Mouse (Mus musculus) limb, embryonic 12.5 days (tissue): ENCODE measurements around the gene Ate1. TPM values are rescaled to one million over a fixed set of nuclear protein-coding genes. Genes with fewer than 3 reads are reported as not detected.
"Not testable (repeated sequence)": the region's sequence is repeated elsewhere in the genome, so short reads cannot be mapped to it uniquely, and the experiment has no call there.

Experiments
- ATAC-seq: fragments of 200-750 bp; cut with Nextera tagmentation; 2 replicates; pipeline ENCODE4 v1.8.0; 2017; ENCODE audit warnings: low read depth, moderate TSS enrichment; ENCODE audit not compliant: insufficient number of reproducible peaks, insufficient read depth, low FRiP score, low TSS enrichment
- H3K27ac ChIP-seq: fragments of 300-500 bp; sonication (generic); 2 replicates; pipeline ENCODE4 v1.5.1; 2016; ENCODE audit warnings: mild to moderate bottlenecking, moderate library complexity
- H3K27me3 ChIP-seq: fragments of 300-500 bp; sonication (generic); 2 replicates; pipeline ENCODE4 v1.6.1; 2016; ENCODE audit warnings: mild to moderate bottlenecking, moderate library complexity
- H3K36me3 ChIP-seq: fragments of 300-500 bp; sonication (generic); 2 replicates; pipeline ENCODE4 v1.6.1; 2016; ENCODE audit warnings: mild to moderate bottlenecking, moderate library complexity
- H3K4me1 ChIP-seq: fragments of 300-500 bp; sonication (generic); replicated peaks from 2 replicates; pipeline ENCODE4 v1.6.1; 2016
- H3K4me2 ChIP-seq: fragments of 300-500 bp; sonication (generic); 2 replicates; pipeline ENCODE4 v1.6.1; 2016; ENCODE audit warnings: mild to moderate bottlenecking, moderate library complexity
- H3K4me3 ChIP-seq: fragments of 300-500 bp; sonication (generic); replicated peaks from 2 replicates; pipeline ENCODE4 v1.5.1; 2016; ENCODE audit warnings: mild to moderate bottlenecking
- H3K9ac ChIP-seq: fragments of 300-500 bp; sonication (generic); replicated peaks from 2 replicates; pipeline ENCODE4 v1.6.1; 2016; ENCODE audit warnings: mild to moderate bottlenecking, moderate library complexity
- H3K9me3 ChIP-seq: fragments of 300-500 bp; sonication (generic); 2 replicates; pipeline ENCODE4 v1.6.1; 2016; ENCODE audit warnings: mild to moderate bottlenecking, moderate library complexity
- WGBS: fragments of 180-500 bp; shearing (Covaris S2); methylation state at CpG from one replicate; pipeline ENCODE4 v1.1.7; 2016; 5-methylcytosine and 5-hydroxymethylcytosine counted together
- polyA plus RNA-seq: library from polyadenylated mRNA; unstranded; fragments of >200 nt; fragmentation: Nextera tagmentation; extraction: Ambion mirVana; gene quantifications from 2 replicates; pipeline ENCODE4 v1.2.1, GENCODE M21; 2016

The Ate1 gene
- polyA plus RNA-seq, 1 experiment from 2014 or later, result 50.6 TPM

DNA sequence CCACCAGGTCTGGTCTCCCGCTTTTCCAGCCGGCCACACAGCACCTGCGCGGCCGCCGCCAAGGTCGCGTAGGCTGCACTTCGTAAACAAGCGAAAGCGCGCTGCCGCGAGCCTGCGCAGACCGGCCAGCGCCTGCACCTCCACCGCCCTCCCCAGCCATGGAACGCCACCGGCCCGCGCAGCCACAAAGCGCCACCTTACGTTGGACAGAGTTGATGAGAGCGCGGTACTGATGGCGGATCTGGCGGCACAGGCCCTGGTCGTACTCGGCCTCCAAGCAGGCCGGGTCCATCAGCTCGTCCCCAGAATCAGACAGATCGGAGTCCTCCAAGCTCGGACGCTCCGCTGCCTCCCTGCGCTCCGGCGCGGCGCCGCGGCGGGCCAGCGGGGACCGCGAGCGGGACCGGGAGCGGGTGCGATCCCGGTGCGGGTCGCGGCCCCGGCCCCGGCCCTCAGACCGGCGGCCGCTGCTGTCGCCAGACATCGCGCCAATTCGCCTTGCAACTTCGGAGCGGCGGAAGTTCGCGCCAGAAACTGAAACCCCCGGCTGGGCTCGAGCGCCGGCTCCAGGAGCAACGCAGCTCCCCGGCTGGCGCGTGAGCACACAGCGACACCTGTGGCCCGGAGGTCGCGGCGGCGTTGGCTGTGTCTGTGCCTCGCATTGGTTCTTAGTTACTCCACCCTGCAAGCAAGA lies 26.8 kb upstream of the Ate1 start:
- H3K9me3 ChIP-seq, result no peaks in the 10 kb centered on the region
- H3K27me3 ChIP-seq, result no peaks in the 10 kb centered on the region
- peak; percentile 90 for ATAC-seq
- under 1% methylated on average over 84 of the region's 84 CpGs for WGBS
- H3K36me3 ChIP-seq, result peaks cover 36% of the 10 kb centered on the region
- peaks cover 15% of the 10 kb centered on the region for H3K4me1 ChIP-seq
- peak overlapping the region; percentile 75 for H3K4me2 ChIP-seq
- peak overlapping the region; percentile 94 for H3K9ac ChIP-seq
- H3K4me3 ChIP-seq, result peak overlapping the region; percentile 87
- peak overlapping the region; percentile 100 for H3K27ac ChIP-seq

DNA sequence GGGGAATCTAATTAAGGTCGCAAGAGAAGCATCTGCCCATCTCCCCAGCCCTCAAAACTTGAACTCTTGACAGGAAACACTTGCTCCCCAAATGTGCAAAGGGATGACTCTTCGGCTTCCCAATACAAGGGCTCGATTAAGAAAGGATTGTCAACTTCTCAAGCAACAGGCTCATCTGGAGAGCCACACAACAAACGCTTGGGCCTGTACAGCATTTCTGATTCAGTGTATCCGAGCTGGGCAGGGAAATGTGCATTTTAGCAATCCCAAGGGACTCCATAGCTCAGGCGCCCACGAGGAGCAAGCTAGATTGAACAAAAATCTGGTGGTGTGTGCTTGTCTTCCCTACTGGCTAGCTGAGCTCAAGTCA lies 26.2 kb upstream of the Ate1 start:
- H3K9me3 ChIP-seq, result no peaks in the 10 kb centered on the region
- peaks cover 15% of the 10 kb centered on the region for H3K4me1 ChIP-seq
- peak overlapping the region; percentile 100 for H3K27ac ChIP-seq
- no peaks in the 10 kb centered on the region for H3K27me3 ChIP-seq
- no peak for ATAC-seq
- peak overlapping the region; percentile 87 for H3K4me3 ChIP-seq
- peak overlapping the region; percentile 75 for H3K4me2 ChIP-seq
- H3K36me3 ChIP-seq, result peaks cover 41% of the 10 kb centered on the region
- WGBS, result 5% methylated on average over 7 of the region's 7 CpGs
- peak overlapping the region; percentile 94 for H3K9ac ChIP-seq

DNA sequence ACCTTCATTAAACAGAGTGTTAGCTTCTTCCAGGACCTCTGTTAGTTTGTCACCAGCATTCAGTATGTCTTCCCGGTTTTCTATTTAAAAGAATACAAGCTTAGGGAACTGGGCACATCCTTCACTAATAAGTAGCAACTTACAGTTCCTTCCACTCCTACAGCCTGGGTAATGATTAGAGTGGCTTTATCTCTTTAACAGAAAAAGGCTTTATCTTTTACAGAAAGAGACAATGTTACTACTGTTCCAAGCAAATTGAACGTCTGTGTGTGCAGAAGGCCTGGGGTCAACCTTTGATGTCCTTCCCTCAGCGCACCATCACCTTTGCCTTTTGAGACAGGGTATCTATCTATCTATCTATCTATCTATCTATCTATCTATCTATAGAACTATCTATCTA lies 25.7 kb upstream of the Ate1 start:
- no peak for ATAC-seq
- no peak overlapping the region for H3K27ac ChIP-seq
- 58% methylated on average over 3 of the region's 3 CpGs for WGBS
- no peaks in the 10 kb centered on the region for H3K27me3 ChIP-seq
- peaks cover 46% of the 10 kb centered on the region for H3K36me3 ChIP-seq
- H3K4me3 ChIP-seq, result peak overlapping the region; percentile 87
- H3K9ac ChIP-seq, result peak overlapping the region; percentile 94
- peaks cover 15% of the 10 kb centered on the region for H3K4me1 ChIP-seq
- peak overlapping the region; percentile 75 for H3K4me2 ChIP-seq
- H3K9me3 ChIP-seq, result no peaks in the 10 kb centered on the region

- no peak for ATAC-seq
- WGBS, result 94% methylated on average over 5 of the region's 5 CpGs
- Histone ChIP-seq H3K36me3 (peaks cover 50% of the 10 kb centered on the region), H3K9me3 (no peaks in the 10 kb centered on the region), H3K4me2 (peak overlapping the region; percentile 75), H3K4me3 (peak overlapping the region; percentile 87), H3K4me1 (peaks cover 15% of the 10 kb centered on the region), H3K27ac (no peak overlapping the region), H3K9ac (peak overlapping the region; percentile 94; the same call in 1 of the 2 replicates), H3K27me3 (no peaks in the 10 kb centered on the region)
Observed at GRCm38 (mm10) chr7:130545401-130545800, 25.2 kb upstream of the Ate1 start.

GRCm38 (mm10) chr7:130543181-130543580 lies 23.0 kb upstream of the Ate1 start:
- no peaks in the 10 kb centered on the region for H3K27me3 ChIP-seq
- 95% methylated on average over 4 of the region's 4 CpGs for WGBS
- H3K9ac ChIP-seq, result no peak overlapping the region
- H3K4me1 ChIP-seq, result peaks cover 15% of the 10 kb centered on the region
- no peak overlapping the region for H3K4me2 ChIP-seq
- H3K27ac ChIP-seq, result no peak overlapping the region
- H3K9me3 ChIP-seq, result no peaks in the 10 kb centered on the region
- no peak for ATAC-seq
- no peak overlapping the region for H3K4me3 ChIP-seq
- peaks cover 72% of the 10 kb centered on the region for H3K36me3 ChIP-seq

DNA sequence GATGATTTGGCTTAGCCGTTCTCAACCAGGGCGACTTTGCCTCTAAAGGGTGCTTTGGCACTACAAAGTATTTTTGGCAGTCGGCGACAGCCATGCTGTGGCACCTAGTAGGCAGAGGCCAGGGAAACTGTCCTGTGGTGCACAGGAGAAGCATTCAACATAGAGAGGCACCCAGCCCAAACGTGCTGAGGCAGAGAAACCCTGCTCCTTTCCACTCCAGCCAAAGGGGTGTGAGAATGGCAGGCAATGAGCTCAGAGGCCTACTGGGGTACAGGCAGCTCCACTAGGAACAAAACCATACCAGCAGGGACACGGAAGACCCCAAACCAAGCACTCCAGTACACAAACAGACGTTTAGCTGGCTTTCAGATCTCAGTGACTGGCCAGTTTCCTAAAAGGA lies 20.0 kb upstream of the Ate1 start:
- Histone ChIP-seq H3K4me3 (no peak overlapping the region), H3K9ac (no peak overlapping the region), H3K4me2 (no peak overlapping the region), H3K27me3 (no peaks in the 10 kb centered on the region), H3K9me3 (no peaks in the 10 kb centered on the region), H3K4me1 (0 out of 2 replicates have a peak, but pooled peaks cover 5% of the 10 kb centered on the region), H3K36me3 (peaks cover 99% of the 10 kb centered on the region), H3K27ac (no peak overlapping the region)
- no peak for ATAC-seq
- WGBS, result 90% methylated on average over 7 of the region's 7 CpGs

- Histone ChIP-seq H3K9ac (no peak overlapping the region), H3K4me2 (no peak overlapping the region), H3K4me1 (no peaks in the 10 kb centered on the region), H3K9me3 (no peaks in the 10 kb centered on the region), H3K27me3 (no peaks in the 10 kb centered on the region), H3K4me3 (no peak overlapping the region), H3K27ac (no peak overlapping the region), H3K36me3 (peaks cover 96% of the 10 kb centered on the region)
- ATAC-seq, result no peak
- WGBS, result 96% methylated on average over 4 of the region's 4 CpGs
Observed at GRCm38 (mm10) chr7:130537068-130537467, 16.9 kb upstream of the Ate1 start.

DNA sequence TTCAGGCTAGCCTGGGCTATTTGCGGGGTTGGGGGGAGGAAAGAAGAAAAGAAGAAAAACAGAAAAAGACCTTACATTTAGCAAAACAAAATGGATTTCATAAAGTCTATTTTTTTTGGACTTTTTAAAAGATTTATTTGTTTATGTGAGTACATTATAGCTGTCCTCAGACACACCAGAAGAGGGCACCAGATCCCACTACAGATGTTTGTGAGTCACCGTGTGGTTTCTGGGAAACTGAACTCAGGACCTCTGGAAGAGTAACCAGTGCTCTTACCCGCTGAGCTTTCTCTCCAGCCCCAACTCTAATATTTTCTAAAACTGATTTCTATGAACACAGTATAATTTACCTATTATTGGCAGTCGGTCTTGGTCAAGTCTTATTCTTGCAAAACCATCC lies 15.0 kb upstream of the Ate1 start:
- Histone ChIP-seq H3K4me3 (no peak overlapping the region), H3K4me1 (no peaks in the 10 kb centered on the region), H3K27ac (no peak overlapping the region), H3K36me3 (peaks cover 94% of the 10 kb centered on the region), H3K27me3 (no peaks in the 10 kb centered on the region), H3K9ac (no peak overlapping the region), H3K4me2 (no peak overlapping the region), H3K9me3 (no peaks in the 10 kb centered on the region)
- ATAC-seq, result no peak
- 92% methylated on average over 4 of the region's 4 CpGs for WGBS

- Histone ChIP-seq H3K9ac (no peak overlapping the region), H3K9me3 (no peaks in the 10 kb centered on the region), H3K4me1 (no peaks in the 10 kb centered on the region), H3K36me3 (peaks cover 91% of the 10 kb centered on the region), H3K4me3 (no peak overlapping the region), H3K27ac (no peak overlapping the region), H3K4me2 (no peak overlapping the region), H3K27me3 (no peaks in the 10 kb centered on the region)
- ATAC-seq, result peak; percentile 63; the same call in 1 of the 2 replicates
- WGBS, result 54% methylated on average over 25 of the region's 25 CpGs
Observed at GRCm38 (mm10) chr7:130533316-130534260, 13.4 kb upstream of the Ate1 start.

DNA sequence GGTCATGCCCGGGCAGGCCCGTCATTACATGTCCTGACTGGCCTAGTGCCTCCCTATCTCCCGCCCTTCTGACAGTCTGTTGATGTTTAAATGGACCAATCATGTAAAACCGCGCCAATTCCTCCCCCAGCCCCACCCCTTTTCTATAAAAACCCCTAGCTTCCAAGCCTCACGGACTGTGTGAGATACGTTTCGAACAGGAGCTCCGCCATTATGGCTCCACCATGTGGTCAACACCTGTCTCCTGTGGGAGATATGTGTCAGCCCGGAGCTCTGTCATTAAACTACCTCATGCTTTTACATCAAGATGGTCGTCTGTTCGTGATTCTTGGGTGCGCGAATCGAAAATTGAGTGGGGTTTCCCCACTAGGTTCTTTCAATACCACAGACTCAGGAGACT lies 11.0 kb upstream of the Ate1 start:
- WGBS, result 91% methylated on average over 15 of the region's 15 CpGs
- H3K4me2 ChIP-seq, ATAC-seq, H3K27me3 ChIP-seq, H3K9ac ChIP-seq, H3K9me3 ChIP-seq, H3K27ac ChIP-seq, H3K4me3 ChIP-seq: not testable (repeated sequence)
- peaks cover 67% of the 10 kb centered on the region for H3K36me3 ChIP-seq
- H3K4me1 ChIP-seq, result peaks cover 13% of the 10 kb centered on the region

GRCm38 (mm10) chr7:130527306-130527705 lies 7.1 kb upstream of the Ate1 start:
- 62% methylated on average over 9 of the region's 9 CpGs for WGBS
- no peak overlapping the region for H3K9ac ChIP-seq
- peak overlapping the region; percentile 31; the same call in 1 of the 2 replicates for H3K27ac ChIP-seq

More at GRCm38 (mm10) chr7:130527306-130527705, 7.1 kb upstream of the Ate1 start:
- Histone ChIP-seq H3K4me2 (no peak overlapping the region), H3K27me3 (no peaks in the 10 kb centered on the region), H3K36me3 (peaks cover 31% of the 10 kb centered on the region), H3K4me3 (no peak overlapping the region), H3K4me1 (peaks cover 13% of the 10 kb centered on the region), H3K9me3 (no peaks in the 10 kb centered on the region)
- ATAC-seq, result 0 out of 2 replicates have a peak, but pooled peaks have one; percentile 37
